Mouse (Mus musculus) natural killer cell, adult 2 months (primary cell): ENCODE results near the gene Exosc8.
"Not testable (repeated sequence)": the region's sequence is repeated elsewhere in the genome, so short reads cannot be mapped to it uniquely, and the experiment has no call there.

Experiments used
- DNase-seq, 2 experiments: peaks; one replicate each; pipeline ENCODE4 v3.0.0; 2022; ENCODE audit warnings: low spot score in 2 of 2

Gene Exosc8

DNA sequence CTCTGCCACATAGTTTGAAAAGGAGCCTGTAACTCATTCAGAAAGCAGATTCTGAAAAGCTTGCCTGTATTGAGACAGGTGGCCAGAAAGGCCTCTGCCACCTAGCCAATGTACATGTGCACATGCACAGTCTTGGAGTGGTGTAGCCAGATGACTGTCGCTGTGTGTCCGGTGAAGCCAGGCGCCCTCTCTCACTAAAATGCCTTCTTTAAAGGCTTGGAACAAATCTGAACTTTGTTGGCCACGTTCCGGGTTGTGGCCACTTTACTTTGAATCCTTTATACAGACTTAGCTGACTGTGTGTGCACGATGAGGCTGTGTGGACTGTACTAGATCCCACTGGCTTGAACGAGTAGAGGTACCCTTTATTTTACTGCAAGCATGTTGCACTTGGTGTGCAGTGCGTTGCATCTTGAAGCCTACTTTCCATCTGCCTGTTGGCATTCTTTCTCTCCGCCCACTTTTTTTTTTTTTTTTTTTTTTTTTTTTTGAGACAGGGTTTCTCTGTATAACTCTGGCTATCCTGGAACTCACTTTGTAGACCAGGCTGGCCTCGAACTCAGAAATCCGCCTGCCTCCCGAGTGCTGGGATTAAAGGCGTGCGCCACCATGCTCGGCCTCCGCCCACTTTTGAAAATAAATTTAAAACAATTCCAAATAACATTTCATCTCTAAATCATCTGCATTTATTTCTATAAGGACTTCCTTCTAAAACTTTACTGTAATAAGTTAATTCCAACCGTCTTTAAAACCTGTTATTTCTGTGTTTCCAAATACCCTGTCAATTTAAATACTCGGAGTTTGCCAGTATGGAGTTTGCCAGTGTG lies 1.1 kb upstream of the Exosc8 start:
- DNase-seq, result no peak

DNA sequence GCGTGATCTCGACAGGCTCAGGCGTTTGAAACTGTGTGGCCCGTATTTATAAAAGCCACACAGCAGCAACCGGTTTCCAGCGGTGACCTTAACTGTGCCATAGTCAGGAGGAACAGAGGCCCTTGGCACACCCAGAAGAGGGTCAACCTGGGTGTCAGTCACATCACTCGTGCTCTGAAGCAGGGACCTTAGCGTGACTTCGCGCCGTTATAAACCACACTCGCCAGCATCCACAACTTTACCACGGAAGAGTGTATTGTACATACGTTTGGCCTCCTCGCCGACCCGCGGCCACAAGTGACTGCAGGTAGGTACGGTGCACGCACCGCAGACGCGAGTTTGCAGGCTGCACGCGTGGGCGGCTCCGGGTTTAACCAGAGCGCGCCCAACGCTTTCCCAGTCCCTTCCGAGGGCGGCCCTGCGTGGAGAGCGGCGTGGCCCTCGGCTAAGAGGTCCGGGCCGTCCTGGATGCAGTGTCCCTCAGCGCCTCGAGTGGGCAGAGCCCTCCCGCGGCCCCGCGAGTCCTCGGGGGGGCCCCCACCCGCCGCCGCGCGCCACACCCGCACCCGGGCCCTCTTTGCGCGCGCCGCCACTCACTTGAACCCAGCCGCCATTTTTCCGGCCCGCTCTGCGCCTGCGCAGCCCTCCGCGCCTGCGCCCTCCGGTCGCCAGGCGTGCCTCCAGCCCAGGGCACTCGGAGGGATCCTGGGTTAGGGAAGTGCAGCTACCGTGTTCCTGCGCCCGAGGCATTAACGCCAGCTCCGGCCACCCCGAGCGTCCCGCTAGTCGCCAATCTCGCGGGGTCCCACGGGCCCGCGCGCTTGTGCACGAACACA lies 564 bp downstream of the Exosc8 start:
- peak; percentile 82 to 88 for DNase-seq

DNA sequence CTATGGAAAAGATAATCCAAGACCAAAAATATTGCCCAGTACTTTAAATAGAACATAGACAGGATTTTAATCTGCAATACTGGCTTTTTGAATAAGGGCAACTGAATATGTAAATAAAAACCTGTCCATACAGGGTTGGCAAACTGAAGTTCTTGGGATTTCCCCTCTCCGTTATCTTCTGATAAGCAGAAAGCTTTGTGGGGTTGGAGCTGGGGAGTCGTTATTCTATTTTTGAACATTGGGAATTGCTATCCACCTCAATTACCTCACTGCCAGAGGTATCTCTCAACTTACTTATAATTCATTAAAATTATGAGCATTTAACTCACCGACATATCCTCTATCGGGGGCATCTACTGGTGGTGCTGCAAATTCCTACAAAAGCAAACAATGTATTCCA lies 2.8 kb downstream of the Exosc8 start:
- DNase-seq, result no peak

DNA sequence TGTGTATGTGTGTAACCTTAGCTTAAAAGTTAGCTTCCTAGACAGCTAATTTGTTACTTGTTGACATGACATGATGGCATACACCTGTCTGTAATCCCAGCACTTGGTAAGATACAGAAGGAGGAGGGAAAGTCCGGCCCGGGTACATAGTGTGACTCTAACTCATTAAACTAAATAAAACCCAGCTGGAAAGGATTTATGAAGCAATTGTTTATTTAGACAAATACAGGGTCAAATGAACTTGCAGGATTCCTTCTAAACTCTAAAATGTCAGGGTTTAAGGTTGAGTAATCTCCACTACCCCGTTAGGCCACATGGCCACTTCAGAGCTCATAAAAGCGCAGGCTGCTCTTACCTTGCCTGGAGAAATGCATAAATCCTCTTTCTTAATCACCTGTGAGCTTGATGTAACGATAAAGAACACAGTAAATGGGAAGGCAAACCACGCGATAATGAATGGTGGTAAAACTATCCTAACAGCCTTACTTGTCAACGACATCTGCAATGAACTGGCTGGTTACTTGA lies 3.5 kb downstream of the Exosc8 start:
- DNase-seq, result no peak

DNA sequence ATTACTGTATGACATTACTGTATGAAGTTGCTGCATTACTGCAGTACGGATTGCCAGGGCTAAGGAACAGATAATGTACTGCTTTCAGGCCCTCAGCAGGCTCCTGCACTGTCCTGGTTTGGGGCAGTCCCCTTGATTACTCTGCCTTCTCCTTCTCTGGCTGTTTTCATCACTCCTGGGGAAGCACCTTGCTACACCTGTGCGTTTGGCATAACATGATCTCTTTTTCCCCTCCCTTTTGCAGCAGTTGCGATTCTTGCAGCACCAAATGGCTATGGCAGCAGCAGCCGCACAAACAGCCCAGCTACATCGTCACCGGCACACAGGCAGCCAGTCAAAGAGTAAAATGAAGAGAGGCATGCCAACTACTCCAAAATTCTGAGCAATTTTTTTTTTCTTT lies 7.1 kb downstream of the Exosc8 start:
- DNase-seq, result no peak

DNA sequence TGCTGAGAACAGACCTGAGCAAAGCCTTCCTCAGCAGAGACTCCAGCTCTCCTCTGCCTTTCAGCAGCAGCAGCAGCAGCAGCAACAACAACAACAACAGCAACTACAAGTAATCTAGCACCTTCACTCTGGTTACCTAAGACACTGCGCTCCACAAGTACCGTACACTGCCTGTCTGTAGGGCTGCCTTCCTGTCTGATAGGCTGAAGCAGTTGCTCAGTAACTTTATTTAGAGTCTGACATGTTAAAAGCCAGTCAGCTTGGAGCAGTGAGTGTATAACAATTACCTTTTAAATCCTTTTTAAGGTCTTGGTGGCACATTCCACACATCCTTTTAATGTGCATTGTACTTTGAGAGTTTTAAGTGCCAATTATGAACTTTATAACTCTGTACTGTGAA lies 7.6 kb downstream of the Exosc8 start:
- no peak for DNase-seq

DNA sequence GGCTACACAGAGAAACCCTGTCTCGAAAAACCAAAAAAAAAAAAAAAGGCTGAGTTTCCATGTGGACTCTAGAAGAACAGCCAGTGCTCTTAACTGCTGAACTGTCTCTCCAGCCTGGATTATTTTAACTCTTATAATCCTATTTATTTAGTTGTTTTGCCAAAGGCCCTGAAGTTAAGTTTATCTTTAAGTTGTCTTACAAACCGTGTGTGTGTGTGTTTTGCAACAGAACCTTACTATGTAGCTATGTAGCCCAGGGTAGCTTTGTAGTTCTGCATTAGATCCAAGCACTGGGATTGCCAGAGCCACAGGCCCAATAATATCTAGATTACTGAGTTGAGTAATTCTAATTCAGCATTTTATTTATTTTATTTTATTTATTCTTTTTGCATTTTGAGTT lies 9.8 kb downstream of the Exosc8 start:
- DNase-seq, result no peak

DNA sequence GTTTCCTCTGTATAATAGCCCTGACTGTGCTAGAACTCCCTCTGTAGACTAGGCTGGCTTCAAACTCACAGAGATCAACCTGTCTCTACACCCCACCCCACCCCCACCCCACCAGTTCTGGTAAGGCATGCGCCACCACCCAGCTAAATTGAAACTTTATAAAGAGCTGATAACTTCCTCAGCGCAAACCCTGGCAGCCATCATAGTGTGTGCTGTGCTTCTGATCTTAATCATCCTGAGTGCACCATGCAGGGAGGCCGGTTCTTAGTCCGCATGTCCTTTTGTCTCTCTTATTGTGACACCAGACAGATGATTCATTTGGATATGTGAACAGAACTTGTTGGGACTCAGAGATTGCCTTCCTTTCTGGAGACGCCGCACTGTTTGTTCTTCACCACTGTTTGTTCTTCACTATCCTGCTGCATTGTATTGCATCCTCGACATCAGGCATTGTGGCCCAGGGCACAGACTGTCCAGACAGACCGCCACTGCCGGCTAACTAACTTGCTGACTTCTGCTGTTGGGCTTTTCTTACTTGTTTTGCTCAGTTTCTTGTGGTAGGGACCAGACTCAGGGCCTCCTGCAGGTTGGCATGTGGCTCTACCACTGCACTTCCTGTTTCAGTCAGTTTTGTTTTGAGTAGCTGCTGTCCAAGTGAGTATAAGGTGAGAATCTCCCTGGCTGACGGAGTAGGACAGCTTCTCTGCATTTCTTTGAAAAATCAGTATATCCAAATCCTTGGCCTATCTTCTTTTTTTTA lies 11.3 kb downstream of the Exosc8 start:
- peak; percentile 67 for DNase-seq

DNA sequence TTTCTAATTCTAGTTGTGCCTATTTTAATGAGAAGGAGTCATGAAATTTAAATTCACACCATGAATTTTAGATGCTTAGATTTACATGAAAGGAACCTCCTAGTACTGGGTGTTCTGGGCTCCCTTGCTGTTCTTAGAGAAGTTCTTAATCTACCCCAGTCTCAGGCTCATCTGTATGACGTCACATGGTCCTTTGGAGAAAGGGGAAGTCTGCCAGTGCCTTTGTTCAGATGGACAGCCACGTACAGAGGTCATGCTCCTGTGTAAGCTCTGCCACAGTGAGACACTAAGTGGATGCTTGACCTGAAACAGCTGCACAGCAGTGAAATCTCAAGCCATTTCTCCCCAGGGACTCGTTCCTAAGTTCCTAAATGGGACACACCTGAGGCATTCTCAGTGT lies 16.2 kb downstream of the Exosc8 start:
- DNase-seq, result no peak

DNA sequence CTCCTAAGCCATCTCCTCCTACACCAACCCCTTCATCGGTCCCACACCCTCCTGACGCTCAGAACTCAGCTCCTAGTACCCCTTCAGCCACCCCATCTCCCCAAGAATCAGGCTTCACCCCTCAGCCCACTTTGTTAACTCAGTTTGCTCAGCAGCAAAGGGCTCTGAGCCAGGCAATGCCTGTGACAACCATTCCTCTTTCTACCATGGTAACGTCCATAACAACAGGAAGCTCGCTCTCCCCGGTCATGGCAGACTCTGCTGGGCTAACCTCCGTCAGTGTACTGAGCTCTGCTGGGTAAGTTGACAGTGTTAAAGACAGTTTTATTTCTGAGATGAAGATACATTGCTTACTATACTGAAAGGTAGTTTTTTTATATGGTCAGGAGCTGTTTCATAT lies 17.8 kb downstream of the Exosc8 start:
- no peak for DNase-seq

DNA sequence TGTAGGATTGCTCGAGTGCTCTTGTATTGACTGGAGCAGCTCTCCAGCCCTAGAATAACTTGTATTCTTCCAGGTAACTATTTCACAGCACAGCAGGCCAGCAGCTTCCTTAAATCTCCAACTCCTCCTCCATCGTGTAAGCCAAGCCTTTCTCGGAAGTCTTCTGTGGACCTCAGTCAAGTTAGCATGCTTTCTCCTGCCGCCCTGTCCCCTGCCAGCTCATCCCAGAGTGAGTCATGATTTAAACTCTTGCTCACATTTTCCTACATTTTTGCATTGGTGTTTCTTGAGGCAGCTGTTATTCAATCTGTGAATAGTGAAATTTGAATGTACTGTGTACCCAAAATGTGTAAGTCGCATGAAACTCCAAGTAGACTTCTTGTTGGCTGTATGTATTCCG lies 19.7 kb downstream of the Exosc8 start:
- DNase-seq, result no peak

DNA sequence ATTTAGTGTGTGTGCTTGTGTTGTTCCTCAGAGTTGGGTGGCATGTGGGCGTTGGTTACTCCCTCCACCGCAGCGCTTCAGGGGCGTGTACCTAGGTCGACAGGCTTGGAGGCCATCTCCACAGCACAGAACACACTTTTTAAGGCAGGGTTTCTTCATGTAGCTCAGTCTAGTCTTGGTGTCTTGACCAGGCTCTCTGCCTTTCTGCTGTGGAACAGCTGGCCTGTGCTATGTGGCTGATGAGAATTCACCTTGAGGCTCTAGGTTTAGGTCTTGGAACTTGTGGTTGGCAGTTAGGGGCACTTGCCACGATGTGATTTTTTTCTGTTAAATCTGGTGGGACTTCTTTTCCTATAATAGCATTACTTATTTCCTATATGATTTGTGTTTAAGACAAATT lies 20.9 kb downstream of the Exosc8 start, which contains the start of gene Gm21958:
Gm21958 (minus strand) TSS at position 101 of the 400 bp plus-strand sequence.
- DNase-seq, result no peak

DNA sequence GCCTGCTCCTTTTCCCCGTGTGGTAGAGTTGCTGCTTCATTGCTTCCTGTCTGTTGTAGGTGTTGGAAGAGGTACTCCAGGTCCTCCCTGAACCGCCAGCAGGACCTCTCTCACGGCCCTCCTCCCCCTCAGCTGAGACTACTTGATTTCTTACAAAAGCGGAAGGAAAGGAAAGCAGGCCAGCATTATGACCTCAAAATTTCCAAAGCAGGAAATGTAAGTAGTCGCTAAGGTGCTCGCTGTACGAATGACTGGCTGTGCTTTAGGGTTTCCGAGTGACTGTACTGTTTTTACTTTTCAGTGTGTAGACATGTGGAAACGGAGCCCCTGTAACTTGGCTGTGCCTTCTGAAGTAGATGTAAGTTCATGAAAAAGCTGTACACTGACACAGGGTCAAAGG lies 26.2 kb downstream of the Exosc8 start:
- DNase-seq, result peak; percentile 42 to 51

DNA sequence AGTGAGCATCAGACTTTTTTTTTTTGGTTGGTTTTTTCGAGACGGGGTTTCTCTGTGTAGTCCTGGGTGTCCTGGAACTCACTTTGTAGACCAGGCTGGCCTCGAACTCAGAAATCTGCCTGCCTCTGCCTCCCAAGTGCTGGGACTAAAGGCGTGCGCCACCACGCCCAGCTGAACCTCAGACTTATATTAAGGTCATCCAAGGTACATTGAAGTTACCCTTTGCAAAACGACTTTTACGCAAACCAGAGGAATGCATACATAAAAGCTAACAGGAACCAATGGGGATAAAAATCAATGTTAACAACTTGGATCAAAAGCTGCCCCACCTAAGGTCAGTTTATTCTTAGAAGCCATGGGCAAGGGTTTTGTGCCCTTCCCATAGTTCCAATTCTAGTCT lies 31.1 kb downstream of the Exosc8 start:
- DNase-seq, result not testable (repeated sequence)

DNA sequence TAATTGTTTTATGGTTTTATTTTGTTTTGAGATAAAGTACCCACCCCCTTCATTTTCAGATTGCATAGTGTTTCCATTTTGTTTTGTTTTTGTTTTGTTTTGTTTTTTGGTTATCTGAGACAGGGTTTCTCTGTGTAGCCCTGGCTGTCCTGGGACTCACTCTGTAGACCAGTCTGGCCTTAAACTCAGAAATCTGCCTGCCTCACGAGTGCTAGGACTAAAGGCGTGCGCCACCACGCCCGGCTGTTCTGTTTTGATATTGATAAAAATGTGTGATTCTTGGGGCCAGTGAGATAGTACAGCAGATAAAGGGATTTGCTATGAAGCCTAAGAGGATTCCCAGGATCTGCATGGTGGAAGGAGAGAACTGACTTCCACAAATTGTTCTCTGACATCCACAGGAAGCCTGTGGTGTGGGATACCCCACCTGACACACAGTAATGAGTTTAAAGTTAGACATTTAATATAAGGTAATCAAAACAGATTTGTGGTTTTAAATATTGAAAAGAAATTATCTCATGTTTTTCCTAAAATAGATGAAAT lies 35.4 kb downstream of the Exosc8 start:
- DNase-seq, result no peak

DNA sequence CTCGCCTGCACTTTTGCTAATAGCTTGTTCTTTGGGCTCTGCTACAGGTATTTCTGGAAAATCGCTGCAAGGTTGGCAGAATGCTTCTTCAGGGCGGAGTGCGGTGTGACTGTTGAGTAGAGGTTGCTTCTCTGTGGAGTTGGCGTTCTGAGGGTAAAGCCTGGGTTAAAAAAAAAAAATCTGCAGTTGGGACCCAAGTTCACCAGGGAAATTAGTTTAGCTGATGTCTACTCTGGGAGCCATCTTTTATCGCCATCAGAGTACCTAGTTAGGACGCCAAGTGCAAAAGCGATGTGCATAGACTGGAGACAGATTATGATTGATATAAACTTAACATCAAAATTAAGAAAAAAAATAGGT lies 42.2 kb downstream of the Exosc8 start:
- DNase-seq, result no peak

DNA sequence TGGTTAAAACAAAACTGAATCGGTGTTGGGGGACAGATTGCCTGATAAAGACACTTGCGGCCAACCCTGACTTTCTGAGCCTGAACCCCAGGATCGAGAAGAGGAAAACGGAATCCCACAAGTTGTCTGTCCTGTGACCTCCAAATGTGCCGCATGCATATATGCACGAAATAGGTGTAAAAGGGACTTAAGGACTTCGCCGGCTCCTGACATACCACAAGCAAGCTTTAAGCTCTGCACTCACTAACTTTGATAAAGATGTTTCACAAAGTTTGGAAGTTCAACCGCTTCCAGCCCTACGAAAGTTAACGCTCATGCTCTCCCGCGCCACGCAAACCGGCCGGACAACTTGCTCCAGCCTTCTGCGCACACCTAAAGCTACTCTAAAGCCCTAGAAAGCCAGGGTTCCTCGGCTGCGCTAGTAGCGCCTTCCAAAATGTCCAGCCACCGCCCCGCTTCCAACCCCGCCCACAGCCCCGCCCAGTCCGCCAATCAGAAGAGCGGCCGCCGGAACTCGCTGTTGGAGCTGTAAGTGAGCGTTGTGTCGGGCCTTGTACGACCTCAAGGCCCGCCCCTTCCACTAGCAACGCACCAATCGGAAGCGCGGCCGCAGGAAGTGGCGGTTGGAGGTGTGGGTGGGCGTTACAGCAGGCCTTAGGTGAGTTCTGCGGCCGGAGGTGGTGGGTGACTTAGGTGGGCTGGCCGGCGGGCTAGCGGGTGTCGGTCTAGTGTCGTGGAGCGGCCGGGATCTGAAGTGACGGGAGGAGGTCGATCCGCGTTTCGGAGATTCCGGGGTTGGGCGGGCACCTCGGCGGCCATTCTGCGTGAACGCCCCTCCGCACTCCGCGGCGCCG lies 42.8 kb downstream of the Exosc8 start, which contains the start of gene Supt20:
Supt20 (plus strand) TSS at position 606 of the 854 bp plus-strand sequence.
- DNase-seq, result peak; percentile 86 to 91

DNA sequence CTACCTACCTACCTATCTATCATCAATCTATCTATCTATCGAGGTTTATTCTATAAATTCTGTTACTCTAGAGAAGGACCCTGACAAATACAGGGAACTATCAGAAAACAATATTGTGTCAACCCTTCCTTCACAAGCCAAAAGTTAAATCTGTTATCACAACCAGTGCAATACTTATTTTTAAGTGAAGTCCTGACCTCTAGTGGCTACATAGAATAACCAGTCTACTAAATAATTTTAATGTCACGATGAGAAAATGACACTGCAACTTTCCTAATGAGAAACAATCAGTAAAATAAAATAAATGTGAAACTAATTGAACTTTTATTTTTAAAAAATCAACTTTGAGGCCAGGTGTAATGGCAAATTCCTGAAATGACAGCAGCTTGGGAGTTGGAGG lies 46.1 kb downstream of the Exosc8 start:
- no peak for DNase-seq

DNA sequence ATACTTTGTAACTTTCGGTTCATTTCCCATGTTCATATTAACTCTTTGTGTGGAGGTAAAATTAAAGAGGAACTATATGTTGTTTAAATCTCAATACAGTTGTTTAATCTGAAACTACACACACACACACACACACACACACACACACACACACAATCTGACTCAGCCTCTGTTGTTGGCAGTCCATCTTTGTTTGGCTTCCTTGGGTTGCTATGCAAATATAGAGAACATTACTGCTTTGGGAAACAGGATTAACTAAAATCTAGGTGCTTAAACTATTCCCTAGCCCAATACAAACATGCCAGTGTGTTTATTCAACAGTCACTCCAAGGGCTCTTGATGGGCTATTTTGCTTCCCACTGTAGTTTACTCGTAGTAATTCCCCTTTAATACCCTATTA lies 47.9 kb downstream of the Exosc8 start:
- DNase-seq, result no peak

DNA sequence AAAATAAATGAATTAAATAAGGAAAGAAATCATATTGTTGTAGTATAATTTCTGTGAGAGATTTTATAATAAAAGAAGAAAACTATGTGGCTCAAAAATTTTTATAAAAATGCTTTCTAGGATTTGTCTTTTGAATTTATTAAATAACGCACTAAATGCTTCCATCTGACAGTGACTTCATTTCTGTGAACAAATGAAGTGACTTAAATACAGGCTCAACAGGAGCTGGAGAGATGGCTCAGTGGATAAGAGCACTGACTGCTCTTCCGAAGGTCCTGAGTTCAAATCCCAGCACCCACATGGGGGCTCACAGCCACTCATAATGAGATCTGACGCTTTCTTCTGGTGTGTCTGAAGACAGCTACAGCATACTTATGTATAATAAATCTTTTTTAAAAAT lies 50.0 kb downstream of the Exosc8 start:
- DNase-seq, result no peak
